Mouse (Mus musculus): ENCODE results near the gene Atf6b.

GRCm38 (mm10) chr17:34659897-34660214 is 12.9 kb downstream of the Atf6b start:
- TF ChIP-seq POLR2A (IDR thresholded peaks at IDR 0.05; ENCODE audit: insufficient read depth, low read length) (no peak), EP300 (IDR thresholded peaks at IDR 0.05; ENCODE audit: insufficient read depth, low read depth, low read length) (no peak), CTCF (IDR thresholded peaks at IDR 0.05; ENCODE audit: low read depth, low read length) (no peak)
